Mouse (Mus musculus) mature B cell (primary cell): Measurements from ENCODE around the gene Kctd7.

Experiments used
- in situ Hi-C: fragments of 300-500 bp; cut with MboI; formaldehyde crosslinking; loops from 2 replicates; pipeline ENCODE4 v1.14.3; 2019

Kctd7 gene

DNA sequence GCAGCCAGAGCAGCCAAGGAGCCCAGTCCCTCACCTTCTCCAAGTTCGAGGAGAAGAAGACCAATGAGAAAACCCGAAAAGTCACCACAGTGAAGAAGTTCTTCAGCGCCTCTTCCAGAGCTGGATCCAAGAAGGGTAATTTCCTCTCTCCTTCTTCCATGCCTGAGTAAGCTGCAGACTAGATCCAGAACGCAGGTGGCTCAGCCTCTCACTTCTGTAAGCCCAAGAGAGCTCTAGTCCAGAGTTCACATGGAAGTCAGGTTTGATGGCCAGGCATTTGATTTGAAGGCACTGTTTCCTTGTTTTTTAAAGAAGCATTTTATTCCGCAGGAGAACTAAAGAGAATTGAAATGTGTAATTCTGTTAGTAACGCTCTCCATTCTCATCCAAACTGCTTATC is 46.2 kb downstream of the Kctd7 start:
- in situ Hi-C loops = no loop called here

DNA sequence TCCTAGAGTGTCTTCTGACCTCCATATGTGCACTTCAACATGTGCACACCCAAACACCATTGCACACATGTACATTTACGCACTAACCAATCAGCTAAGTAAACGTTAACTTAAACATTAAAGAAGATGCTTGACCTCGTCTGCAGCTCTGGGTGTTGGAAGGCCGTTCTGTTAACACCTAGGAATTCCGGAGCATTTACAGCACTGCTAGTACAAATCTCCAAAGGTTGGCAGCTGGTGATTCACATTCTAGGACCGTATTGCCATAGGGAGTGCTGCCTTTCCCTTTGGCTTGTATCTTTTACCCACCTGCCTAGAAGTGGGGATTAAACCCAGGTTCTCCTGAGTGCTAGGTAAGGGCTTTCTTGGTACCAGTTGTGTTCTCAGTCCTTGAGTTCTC is 47.2 kb downstream of the Kctd7 start:
- in situ Hi-C loops = no loop called here

DNA sequence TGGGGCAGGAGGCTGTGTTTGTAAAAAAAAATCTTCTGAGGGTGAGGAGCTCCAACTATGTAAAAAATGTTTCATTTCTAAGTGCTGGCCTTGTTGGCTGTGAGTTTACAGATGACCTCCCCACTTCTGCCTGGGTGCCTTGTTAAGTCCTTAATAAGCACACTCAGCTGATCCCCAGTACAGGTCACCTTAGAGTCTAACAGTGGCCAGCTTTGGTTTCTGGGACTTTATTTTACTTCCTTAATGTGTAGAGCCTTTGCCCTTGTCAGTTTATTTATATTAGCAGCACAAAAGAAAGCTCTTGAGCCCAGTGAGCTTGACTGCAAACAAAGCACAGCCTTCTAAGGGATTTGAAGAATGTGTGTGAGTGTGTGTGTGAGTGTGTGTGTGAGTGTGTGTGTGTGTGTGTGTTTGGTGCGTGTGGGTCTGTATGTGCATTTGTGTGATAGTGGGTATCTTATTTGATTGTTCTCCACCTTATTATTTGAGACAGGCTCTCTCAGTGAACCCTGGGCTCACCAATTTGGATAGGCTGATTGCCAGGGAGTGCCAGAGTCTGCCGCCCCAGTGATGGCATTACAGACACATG is 47.8 kb downstream of the Kctd7 start:
- in situ Hi-C loops = no loop called here

DNA sequence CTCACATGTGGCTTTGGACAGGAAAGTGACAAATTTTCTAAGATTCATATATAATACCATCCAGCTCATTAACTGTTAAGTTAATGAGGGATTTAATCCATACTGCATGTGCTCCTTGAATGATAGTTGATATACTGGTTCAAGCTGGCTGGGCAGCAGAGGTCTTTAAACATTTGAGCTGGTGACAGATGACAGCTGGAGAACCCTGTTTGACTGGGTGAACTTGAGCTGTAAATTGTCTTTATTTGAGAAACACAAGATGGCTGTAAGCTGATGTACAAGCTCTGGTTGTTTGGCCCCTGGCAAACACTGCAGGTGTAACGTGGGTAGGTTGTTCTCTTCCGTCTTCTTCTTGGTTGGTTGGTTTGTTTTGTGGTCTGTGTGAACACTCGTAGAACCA is 49.1 kb downstream of the Kctd7 start:
- in situ Hi-C loops = no loop called here

DNA sequence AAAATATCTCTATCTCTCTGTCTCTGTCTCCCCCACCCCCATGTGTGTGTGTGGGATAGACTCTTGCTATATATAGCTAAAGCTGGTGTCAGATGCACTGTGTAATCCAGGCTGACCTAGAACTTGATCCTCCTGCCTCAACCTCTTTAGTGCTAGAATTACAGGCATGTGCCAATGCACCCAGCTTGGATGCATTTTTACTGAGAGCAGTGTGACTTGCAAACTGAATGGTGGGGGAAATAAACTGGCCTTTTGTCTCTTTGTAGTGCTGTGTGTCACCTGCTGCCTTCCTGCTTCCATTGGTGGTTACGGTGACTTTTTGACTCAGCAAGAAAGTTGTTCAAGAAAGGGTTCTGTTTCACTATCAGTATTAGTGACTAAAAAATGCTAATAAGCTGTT is 51.6 kb downstream of the Kctd7 start:
- in situ Hi-C loops = no loop called here

DNA sequence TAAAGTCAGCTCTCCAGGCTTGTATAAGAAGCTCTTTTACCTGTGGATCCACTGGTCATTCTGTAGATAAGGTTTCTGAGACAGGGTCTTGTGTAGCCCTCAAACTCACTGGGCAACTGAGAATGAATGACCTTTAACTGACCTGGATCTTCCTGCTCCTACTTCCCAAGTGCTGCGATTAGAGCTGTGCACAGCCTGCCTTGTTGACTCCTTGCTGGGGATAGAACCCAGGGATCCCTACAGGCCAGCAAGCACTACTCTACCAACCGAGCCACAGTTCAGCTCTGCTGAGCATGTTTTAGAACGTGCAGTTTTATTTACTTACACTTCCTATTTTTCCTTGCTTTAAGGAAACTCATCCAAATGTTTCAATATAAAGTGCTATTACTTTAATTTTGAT is 52.8 kb downstream of the Kctd7 start:
- in situ Hi-C loops = no loop called here

DNA sequence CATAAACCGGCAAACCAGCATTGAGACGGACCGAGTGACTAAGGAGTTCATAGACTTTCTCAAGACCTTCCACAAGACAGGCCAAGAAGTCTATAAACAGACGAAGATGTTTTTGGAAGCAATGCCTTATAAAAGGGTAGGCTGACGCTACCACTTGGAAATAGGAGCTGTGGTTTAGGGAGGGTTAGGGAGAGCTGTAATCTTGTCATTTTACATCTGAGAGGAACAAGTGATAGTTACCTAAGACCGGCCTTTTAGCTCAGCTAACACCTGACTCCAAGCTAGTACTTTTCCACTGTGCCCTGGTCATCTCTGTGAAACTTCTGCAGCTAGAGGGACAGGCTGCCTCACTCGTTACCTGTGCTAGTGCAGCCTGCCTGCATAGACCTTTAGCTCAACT is 53.3 kb downstream of the Kctd7 start:
- in situ Hi-C loops = no loop called here

DNA sequence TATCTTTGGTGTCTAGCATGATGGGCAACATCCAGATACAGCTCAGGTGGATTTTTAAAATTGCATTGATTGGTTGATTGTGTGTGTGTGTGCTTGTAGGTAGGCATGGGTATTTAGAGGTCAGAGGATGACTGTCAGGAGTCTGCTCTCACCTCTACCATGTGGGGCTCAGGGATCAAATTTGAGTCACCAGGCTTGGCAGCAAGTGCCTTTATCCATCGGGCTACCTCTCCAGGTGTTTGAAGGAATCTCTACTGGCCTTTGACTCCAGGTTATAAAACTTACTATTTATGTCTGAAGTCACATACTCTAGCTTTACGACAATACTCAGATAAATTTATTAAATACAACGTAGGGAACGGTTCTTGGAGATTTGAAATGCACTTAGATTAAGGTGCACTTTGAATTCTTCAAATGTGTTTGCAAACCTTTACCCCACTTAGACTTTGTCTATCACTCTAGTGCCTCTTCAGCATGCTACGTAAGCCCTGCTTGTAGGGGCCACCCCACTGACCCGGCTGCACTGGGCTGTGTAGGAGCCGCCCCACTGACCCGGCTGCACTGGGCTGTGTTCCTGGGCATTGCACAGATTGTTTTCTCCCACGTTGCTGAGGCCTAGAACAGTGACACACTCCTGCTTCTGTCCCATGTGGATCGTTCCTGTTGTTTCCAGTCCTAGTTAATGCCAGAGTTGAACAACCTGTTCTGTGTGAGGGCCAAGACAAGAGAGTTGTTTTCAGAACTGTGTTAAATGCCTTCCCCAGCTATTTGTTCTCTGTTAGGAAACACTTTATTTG is 55.8 kb downstream of the Kctd7 start:
- in situ Hi-C loops = no loop called here

DNA sequence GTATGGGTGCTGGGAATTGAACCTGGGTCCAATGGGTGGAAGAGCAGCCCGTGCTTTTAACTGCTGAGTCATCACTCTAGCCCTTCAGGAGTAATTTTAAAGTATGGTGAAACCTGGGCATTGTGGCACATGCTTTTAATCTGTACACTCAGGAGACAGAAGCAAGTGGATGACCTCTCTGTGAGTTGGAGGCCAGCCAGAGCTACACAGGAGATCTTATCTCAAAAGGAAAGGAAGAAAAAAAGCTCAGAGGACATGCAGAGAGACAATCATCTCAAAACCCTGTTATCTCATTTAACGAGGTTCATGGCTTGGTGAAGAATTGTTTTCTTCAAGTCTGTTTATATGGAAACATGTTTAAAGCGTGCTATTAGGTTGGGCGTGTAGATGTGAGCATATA is 59.3 kb downstream of the Kctd7 start:
- in situ Hi-C loops = no loop called here

DNA sequence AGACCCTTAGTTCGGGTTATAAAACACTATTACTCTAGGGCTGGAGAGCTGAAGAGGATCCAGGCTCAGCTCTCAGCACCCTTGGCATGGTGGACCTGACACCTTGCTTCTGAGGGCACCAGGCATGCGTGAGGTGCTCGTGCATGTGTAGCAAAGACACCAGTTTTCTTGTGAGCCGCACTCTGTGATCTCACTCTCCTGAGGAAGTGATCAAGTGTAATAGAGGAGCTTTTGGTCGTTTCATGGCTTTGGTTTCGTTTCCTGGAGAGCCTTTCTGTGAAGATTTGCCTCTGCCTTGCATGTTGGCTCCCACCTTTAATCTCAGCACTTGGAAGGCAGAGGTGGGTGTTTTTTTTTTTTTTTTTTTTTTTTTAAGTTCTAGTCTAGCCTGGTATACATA is 59.9 kb downstream of the Kctd7 start:
- in situ Hi-C loops = no loop called here
